Mouse (Mus musculus): Measurements from ENCODE around the gene BC017158.

DNA sequence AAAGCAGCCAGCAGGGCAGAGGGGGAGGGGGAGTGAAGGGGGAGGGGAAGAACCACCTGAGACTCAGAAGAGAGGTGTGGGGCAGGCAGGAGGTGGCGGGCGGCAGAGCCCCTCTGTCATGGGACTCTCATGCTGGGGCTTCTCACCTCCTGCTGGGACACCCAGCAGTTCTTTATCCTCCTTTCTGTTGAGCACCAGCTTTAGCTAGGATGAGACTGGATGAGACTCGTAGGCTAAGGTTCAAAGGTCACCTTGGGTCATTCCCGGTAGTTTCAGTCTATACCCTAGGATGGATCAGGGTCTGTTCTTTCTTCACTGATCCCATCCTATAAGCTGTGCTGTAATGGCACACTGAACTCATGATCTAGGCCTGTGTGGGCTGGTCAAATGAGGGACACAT lies 19.0 kb upstream of the BC017158 start:
- TF ChIP-seq POLR2A (IDR thresholded peaks at IDR 0.05; ENCODE audit: low read depth, low read length) (no peak), CTCF (conservative IDR thresholded peaks at IDR 0.05; ENCODE audit: insufficient read depth, insufficient read length, low read depth, low read length) (no peak)

Data from kidney, adult 2 months (tissue).